Mouse (Mus musculus): ENCODE results near the gene Klhl31.

Klhl31 gene

DNA sequence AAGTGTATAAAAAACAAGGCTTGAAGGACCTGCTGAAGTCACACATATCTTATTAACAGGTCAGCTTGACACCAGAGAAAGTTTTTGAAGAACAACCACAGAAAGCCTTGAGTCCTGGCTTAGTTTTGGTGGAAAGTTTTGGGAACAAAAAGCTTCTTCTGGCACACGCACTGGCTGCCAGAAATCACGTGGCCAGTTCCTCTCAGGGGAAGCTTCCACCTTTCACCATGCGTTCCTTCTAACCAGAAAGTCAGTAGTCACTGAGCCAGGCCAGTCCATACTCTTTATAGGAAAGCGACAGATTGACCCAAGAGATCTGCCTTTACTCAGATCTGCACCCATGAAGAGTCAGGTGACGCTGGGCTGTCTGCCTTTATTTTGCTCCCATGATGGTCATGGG is 12.1 kb upstream of the Klhl31 start:
- DNase-seq: no peak

DNA sequence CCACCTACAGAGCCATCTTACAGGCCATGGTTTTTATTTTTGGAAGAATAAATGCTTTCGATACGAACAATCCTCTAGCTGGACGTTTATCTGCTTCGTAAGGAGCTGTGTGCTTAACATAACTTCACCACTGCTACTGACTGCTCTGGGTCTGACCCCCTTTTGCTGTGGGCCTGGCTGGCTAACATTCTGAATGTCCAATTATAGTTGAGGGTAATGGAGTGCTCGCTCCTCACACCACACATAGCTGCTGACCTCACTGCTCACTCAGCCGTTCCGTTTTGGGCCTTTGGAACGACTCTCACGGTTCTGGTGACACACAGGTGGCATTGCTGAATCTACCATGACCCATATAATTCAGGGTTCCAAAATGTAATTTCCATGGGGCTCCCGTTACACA is 7.6 kb upstream of the Klhl31 start:
- DNase-seq: no peak

DNA sequence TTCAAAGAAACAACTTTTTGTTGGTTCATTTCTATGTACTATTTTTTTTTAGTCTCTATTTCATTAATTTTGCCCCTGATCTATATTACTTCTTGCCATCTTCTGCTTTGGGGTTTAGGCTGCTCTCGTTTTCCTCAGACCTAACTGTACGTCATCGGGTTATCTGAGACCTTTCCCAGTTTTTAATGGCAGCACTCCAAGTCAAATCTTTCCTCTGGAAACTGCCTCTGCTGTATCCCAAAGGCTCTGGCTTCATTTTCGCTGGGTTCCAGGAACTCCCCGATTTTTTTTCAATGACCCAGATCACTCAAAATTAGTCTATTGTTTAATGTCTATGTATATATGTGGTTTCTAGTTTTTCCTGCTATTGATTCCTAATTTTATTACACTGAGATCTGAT is 6.6 kb upstream of the Klhl31 start:
- DNase-seq: no peak

DNA sequence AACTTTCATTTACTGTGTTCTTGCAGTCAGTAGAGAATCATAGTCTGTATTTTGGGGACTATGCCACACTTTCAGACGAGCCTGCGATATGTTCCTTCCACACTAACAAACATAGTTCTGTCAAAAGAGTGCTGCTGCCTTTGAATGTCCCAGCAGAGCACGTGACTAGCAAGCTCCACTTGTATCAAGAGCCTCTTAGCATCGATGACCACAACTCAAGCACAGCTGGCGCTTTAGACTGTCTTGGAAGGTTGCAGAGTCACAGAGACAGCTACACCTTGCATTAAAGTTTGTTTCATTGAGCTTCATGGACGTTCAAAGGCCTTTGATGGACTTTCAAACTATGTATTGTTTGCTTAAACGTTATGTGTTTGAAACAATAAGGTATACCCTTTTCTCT is 5.5 kb upstream of the Klhl31 start:
- DNase-seq: no peak

DNA sequence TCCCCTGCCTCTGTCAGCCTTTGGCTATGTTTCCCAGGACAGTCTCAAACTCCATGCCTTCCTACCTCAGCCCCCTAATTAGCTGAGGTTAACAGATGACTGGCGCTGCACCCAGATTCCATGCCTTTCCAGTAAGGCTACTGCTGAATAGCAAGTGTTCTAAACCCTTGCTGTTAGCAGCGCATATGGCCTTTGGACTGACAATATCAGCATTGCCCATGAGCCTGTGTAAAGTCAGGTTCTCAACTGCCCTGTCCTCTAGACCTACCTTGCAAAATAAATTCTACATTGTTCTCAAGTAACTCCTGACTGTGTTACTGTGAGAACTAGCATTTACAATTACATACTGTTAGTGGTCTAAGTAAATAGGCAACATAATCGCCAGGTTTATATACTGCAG is 3.9 kb upstream of the Klhl31 start:
- no peak for DNase-seq

DNA sequence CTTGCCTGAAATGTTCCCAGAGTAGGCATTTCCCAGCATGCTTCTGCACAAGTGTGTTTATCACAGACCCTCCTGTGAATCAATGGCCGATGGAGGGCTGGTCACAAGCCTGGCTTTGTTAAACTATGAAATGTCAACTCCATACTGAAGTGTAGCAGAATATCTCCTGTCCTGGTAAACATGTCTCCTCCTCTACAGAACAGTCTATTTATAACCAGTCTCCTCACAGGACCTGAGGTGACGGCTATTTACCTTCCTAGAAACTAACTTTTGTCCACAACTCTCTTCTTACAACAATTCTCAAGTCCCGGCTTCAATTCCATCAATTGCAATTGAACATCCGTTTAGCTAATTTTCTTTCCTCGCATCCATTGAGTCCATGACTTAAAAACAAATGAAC is 297 bp upstream of the Klhl31 start:
- DNase-seq: no peak

DNA sequence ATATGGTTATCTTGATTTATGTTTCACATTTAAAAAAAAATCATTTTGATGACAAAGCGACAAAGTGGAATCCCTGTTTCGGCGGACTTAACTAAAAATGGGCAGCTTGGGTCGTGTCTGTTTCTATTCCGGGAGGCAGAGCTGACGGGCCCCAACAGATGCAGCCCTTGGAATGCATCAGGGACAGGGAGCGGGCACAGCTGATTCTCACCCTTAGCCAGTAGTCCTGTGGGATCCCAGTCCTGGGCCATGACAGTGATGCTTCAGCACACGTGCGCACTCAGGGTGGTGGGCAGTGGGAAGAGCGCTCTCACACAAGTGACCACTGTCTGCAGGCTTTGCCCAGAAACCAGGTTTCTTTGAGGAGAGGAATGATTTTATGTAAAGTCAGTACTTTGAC is 1.1 kb downstream of the Klhl31 start:
- no peak for DNase-seq

DNA sequence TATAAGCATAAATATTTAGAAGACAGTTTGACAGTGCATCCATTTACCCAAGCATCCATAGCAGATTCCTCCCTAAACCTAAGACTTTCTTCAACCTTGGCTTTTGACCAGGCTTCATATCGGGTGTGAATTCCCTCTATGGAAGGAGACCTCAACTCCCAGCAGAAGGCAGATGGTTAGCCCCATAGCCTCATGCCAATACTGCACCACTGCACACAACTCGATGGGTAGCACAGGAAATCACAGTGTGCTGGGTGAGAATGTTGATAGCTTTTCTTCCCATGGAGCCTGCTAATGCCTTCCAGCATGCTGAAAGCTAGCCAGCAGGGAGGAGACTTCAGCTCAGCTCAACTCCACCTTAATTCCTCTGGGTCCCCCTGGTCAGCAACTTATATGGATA is 8.9 kb downstream of the Klhl31 start:
- DNase-seq: no peak

DNA sequence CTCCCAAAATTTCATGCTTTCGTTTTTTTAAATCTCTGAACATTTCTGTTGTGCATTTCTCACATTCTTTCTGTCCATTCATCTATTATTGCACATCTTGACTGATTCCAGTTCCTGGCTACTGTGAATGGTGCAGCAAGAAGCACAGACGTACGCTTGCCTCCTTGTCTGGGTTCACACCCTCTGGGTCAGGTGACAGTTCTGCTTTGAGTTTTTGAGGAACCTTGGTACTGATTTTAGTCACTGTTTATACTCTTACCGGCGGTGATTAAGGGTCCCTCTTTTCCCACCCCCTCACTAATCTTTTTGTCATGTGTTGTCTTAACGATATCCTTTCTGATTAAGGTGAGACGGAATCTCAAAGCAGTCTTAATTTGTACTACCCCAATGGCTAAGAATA is 15.5 kb downstream of the Klhl31 start:
- DNase-seq: no peak

DNA sequence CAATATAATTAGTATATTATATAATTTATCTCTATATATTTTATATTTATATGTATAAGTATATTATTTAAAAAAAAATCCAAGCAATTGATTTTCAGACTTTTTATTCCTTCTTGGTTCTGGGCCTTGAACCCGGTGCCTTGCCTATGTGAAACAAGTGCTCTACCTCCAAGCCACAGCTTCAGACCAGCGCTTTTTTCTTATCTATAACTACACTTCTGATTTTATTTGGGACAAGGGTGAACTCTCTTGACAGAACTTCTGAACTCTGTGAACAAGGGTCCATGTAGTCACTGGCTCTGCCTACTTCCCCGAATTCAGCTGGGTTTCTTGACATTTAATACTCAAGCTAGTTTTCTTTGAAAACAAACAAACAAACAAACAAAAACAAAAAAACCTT is 17.6 kb downstream of the Klhl31 start:
- no peak for DNase-seq

DNA sequence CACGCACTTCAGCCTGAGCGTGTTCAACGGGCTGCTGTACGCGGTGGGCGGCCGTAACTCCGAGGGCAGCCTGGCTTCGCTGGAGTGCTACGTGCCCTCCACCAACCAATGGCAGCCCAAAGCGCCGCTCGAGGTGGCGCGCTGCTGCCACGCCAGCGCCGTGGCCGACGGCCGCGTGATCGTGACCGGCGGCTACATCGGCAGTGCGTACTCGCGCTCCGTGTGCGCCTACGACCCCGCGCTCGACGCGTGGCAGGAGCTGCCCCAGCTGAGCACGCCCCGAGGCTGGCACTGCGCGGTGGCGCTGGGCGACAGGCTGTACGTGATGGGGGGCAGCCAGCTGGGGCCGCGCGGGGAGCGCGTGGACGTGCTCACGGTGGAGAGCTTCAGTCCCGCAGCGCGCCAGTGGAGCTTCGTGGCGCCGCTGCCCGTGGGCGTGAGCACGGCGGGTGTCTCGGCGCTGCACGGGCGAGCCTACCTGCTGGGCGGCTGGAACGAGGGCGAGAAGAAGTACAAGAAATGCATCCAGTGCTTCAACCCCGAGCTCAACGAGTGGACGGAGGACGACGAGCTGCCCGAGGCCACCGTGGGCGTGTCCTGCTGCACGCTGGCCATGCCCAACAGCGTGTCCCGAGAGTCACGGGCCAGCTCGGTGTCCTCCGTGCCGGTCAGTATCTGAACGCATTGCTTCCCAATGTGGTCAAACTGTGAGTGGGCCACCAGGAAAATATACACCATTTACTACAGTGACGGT is 19.1 kb downstream of the Klhl31 start:
- DNase-seq: peak; percentile 51

DNA sequence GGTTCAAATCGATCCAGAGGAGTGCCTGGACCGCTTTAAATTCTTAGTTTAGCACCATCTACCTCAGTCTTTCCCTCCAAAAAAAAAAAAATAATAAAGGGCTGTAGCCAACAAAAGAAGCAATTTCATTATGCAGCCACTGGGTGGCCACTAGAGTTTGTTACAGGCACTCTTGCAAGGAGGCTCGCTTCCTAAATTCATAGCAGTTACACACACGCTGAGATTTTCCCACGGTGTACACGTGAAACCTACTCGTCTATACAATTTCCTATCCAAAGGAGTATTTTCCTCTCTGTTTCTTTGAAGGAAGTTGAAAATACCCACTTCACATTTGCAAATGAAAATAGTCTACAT is 19.6 kb downstream of the Klhl31 start:
- peak; percentile 57 for DNase-seq

DNA sequence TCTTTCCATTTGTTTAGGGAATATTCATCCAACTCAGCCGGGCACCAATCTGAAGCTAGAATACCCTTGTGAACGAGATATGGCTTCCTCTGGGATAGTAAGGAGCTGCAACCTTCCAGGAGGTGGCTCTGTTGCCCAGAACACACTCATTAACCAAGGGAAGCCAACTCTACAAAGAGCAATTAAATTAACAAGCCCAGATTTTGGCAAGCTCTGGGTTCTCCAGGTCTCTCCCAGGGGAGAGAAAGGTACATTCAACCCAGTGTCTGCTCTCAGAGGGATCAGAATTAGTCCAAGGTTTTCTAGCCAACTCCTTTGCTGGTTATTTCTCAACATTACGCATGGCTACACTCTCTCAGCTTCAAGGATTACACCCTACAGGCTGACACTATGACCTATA is 26.6 kb downstream of the Klhl31 start:
- DNase-seq: no peak

DNA sequence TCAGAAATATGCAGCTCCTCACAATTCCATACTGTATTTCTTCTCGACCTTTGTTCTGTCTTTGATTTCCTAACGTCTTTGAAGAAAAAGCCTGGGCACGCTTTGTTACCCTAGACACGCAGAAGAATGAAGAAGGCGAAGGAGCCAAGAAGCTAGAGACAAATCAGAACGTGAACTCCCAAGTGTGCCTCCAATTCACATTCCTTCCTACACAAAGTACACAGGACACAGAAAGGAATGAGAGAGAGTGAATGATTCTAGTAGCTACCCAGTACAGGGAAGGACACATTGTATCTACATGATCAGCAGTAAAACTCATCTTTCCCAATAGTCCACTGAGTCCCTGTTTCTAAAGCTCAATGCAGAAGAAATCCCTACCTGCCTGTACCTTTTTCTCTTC is 33.8 kb downstream of the Klhl31 start:
- DNase-seq: no peak

DNA sequence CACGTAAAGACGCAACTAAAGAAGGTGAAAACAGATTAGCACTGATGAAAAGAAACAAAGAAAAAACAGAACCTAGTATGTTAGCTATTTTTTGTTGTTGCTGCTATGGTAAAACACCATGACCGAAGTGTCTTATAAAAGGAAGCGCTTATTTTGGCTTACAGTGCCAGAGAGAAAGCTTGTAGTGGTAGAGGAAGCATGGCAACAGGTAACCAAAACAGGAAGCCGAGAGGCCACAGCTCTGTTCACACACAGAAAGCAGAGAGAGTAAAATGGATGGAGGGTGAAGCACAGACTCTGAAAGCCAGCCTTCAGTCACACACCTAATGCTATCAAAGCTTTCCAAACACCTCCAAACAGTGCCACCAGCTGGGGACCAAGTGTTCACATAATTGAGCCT is 34.7 kb downstream of the Klhl31 start:
- no peak for DNase-seq

DNA sequence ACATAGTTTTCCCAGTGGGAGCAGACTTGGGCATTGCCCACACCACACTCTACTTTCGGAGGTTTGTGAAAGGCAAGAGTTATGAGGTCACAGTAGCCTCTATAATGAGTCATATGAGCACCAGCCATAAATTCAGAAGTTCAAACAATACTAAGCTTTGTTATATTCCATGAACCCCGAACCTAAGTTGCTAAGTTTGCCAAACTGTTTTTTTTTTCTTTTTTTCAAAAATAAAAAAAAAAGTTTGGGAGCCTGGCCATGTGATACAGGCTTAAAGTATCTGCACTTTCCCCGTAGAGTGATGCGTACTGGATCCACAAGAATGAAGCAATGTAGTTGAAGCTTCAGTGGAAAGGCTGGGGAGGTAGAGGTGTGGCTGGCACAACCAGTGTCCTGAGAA is 36.9 kb downstream of the Klhl31 start:
- no peak for DNase-seq

DNA sequence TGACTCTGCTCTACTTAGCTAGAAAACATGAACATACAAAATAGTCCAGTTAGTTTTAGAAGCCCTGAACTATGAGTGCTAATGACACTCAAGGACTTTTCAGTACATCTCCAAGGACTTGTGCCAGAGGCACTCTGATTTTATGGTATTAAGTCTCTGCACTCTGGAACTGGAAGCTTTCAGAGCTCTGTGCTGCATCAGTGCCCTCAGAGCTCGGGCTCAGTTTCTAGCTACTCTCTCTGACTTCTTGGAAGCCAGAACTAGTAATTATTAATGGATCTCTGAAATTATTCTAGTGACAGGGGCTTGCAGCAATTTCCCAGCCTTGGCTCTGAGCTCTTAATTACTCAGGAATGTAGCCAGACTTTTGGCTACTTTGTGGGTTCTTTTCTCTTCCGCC is 37.7 kb downstream of the Klhl31 start:
- DNase-seq: no peak

DNA sequence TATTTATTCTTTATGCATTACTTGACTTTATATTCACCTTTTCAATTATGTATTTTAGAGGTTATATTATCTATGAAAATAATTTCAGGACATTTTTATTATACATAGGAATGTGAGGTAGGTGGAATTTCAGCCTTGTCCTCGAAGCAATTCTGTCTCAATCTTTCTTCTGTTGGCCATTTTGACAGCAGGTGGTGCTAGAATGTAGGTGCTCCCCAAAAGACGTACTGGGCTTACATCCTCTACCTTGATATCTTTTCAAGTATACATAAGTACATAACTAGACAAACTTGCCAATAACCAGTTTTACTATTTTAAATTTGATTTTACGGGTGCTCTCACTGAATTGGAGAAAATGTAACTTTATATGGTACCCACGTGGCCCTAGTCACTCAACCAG is 48.6 kb downstream of the Klhl31 start:
- no peak for DNase-seq

DNA sequence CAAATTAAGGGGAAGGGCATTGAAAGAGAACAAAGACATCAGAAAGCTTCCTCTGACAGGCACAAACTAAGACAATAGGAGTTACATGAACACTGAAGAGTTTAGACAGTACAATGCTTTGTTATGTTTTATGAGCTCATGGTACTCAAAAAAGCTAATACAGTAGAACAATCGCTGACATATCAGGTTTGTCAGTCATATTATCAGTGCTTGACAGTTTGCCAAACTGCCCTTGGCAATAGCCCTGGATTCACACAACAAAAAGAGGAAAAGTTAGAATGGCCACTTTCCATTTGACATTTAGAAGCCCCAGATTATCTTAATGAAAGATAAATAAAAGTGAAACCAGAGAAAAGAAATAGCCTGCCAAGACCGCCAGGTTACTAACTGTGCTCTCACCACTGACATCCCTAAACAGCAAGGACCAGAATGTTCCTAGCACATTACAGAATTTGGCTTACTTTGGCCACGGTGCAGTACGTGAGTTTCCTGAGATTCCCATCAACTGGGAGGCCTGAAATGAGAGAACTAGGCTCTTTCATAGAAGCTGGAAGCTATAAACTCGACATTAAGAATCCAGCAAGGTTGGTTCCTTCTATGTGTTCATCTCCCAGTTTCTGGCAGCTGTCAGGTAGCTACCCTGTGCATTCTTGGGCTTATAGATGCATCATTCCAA is 49.7 kb downstream of the Klhl31 start:
- no peak for DNase-seq

DNA sequence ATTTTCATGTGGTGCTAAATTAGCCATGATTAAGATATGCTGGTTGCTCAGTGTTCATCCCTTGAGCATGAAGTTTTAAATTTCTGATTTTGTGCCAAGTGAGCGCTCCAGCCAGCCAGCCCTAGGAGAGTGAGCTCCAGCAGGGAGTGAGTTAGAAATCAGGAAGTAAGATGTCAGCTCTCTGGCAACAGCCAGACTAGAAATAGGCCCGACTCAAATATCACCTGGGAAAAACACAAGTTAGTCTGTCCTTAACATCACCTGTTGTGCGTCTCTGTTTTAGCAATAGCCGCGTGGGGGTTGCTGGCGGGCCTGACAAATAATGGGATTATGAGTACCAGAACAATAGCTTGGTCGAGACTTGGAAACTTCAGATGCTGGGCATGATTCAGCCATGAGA is 56.4 kb downstream of the Klhl31 start:
- DNase-seq: no peak

DNA sequence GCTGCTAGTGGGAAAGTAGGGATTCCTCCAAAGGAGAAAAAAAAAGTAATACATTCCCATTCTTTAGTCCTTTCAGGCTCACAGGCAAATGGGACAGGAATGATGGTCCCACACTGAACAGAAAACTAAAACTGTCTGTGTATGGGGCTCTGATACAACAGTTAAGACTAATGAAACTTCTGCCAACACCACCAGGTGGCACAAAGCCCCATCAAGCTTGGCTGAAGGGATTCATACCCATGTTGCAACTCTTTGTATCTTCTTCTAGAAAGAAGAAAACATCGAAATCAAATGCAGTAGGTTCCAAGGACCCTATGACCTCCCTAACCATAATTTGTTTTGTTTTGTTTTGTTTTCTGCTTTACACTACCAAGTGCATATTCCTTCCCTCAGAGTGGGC is 57.1 kb downstream of the Klhl31 start:
- DNase-seq: no peak

DNA sequence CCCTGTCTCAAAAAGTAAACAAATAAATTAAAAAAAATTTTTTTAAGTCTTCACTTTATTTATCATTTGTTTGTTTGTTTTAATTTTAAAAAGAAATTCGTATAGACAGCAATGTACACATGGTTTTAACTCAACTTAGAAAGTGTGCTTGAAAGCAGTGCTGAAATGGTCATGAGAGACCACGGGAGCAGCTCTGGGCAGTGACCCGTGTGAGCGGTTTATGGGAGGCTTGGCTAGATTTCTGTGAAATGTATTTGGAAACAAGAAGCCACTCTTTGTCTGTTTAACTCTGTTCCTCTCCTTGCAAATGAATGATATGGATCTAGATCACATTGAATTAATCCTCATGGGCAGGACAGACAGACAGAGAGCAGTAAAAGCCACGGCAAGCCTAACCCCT is 59.3 kb downstream of the Klhl31 start:
- DNase-seq: no peak

DNA sequence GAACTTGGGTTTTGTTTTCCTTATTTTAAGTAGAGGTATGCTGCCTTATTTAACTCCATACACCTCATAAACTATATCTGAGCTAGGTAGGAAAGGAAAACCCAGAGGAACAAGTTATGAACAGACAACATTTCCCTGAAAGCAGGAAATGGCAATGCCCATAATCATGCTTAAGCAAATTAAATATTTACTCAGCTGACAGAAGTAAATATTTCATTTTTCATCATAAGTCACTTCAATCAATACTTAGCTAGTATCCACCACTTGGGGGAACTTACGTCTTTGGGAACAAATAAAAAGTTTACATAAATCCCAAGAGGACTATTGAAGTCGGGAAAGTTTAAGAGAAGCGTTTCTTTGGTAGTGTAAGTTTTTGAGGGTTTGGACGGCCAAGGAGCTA is 67.2 kb downstream of the Klhl31 start:
- no peak for DNase-seq

DNA sequence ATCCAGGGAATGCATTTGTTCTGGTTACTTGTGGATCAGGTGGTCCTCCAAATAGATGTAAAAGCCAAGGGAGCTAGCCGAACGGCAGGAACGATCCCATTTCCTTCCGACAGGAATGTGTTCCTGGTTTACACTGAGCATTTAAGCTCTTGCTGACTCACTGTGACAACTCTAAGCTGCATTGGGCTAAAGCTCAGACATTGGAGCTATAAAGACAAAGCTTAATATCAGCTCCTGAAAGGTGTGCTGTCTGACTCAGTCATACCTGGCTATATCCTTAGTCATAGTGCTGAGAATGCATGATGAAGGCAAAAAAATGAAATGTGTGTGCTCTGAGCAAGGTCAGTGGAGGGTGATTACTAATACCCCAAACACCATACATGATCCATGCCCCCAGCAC is 67.8 kb downstream of the Klhl31 start:
- DNase-seq: no peak

DNA sequence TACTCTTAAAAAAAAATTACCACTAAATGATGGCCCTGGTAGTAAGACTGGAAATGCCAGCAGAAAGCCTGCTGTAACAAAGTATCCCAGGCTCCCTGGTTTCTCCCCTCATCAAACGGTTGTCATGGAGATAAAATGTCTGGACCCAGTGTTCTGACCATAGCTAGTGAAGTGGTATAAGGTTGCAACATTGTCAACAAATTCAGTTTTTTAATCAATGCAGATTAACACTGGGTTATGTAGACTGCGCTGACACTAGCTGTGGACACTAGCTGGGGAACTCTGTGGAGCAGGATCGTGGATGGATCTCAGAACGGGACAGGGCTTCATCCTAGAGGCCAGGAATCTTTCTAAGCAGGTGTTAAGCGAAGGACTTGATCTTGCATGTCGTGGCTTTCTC is 70.2 kb downstream of the Klhl31 start:
- no peak for DNase-seq

Data from right cerebral cortex, adult 18-20 months (tissue).